Mouse (Mus musculus) ES-E14 (cell line): ENCODE data around the gene Itga11. TPM values are rescaled to one million over a fixed set of nuclear protein-coding genes. Genes with fewer than 3 reads are reported as not detected.
"Not testable (repeated sequence)": the region's sequence is repeated elsewhere in the genome, so short reads cannot be mapped to it uniquely, and the experiment has no call there.

ENCODE experiments used
- DNase-seq: peaks from one replicate; pipeline ENCODE4 v3.0.0-alpha.2; 2013; ENCODE audit warnings: low read depth, low spot score
- H3K27ac ChIP-seq: 2 replicates; pipeline ENCODE4 v1.5.1; 2012; ENCODE audit warnings: low read depth, mild to moderate bottlenecking, low read length, moderate library complexity, mixed read lengths; ENCODE audit not compliant: poor library complexity, insufficient read depth, severe bottlenecking
- H3K36me3 ChIP-seq: 2 replicates; pipeline ENCODE4 v1.6.1; 2012; ENCODE audit warnings: mild to moderate bottlenecking, low read length, moderate library complexity, mixed read lengths; ENCODE audit not compliant: control insufficient read depth, poor library complexity, insufficient read depth, severe bottlenecking
- H3K4me1 ChIP-seq, 2 experiments: fragments of 150-350 bp in 1 of 2; sonication (generic) in 1 of 2; 2 replicates each; pipeline ENCODE4 v1.6.1; 2012; ENCODE audit warnings: low read length in 2 of 2, mild to moderate bottlenecking in 1 of 2, mixed read lengths in 1 of 2; ENCODE audit not compliant: control insufficient read depth in 2 of 2, insufficient read depth in 2 of 2, poor library complexity in 1 of 2
- H3K4me3 ChIP-seq, 2 experiments: fragments of 150-350 bp in 1 of 2; sonication (generic) in 1 of 2; 2 replicates each; pipeline ENCODE4 v1.5.1; 2012; ENCODE audit warnings: low read length in 2 of 2, low read depth in 1 of 2, mild to moderate bottlenecking in 1 of 2, mixed read lengths in 1 of 2; ENCODE audit not compliant: insufficient read depth in 1 of 2, poor library complexity in 1 of 2, severe bottlenecking in 1 of 2
- H3K9ac ChIP-seq: 2 replicates; pipeline ENCODE4 v1.6.1; 2012; ENCODE audit warnings: low read depth, mild to moderate bottlenecking, low read length, mixed read lengths; ENCODE audit not compliant: poor library complexity, insufficient read depth, severe bottlenecking
- H3K9me3 ChIP-seq: fragments of 150-350 bp; sonication (generic); 2 replicates; pipeline ENCODE4 v1.6.1; 2012; ENCODE audit warnings: low read depth, mild to moderate bottlenecking, low read length; ENCODE audit not compliant: control insufficient read depth, insufficient read depth
- CHD2 ChIP-seq: IDR thresholded peaks from 2 replicates; pipeline ENCODE4 v1.6.1; 2014; ENCODE audit warnings: mild to moderate bottlenecking, low read depth, low read length, inconsistent platforms
- HCFC1 ChIP-seq: IDR thresholded peaks from 2 replicates; pipeline ENCODE4 v1.6.1; 2012; ENCODE audit warnings: low read length, inconsistent platforms, borderline replicate concordance; ENCODE audit not compliant: insufficient read depth
- MAFK ChIP-seq: IDR thresholded peaks from 2 replicates; pipeline ENCODE4 v1.6.1; 2014; ENCODE audit warnings: mild to moderate bottlenecking, low read depth, low read length, inconsistent platforms; ENCODE audit not compliant: insufficient read depth
- ZC3H11A ChIP-seq: IDR thresholded peaks from 2 replicates; pipeline ENCODE4 v1.6.1; 2012; ENCODE audit warnings: low read depth, mild to moderate bottlenecking, inconsistent platforms, low read length, borderline replicate concordance
- ZNF384 ChIP-seq: IDR thresholded peaks from 2 replicates; pipeline ENCODE4 v1.6.1; 2012; ENCODE audit warnings: low read depth, low read length, inconsistent platforms
- in situ Hi-C, 2 experiments: fragments of 600-800 bp; cut with MboI; formaldehyde crosslinking; loops; one replicate each; pipeline ENCODE4 v1.15.1; 2025; ENCODE audit warnings: low sequenced_read_pairs in 2 of 2, inconsistent platforms in 1 of 2; ENCODE audit not compliant: unreplicated experiment in 2 of 2
- total RNA-seq: library from RNA; depleted of rRNA; stranded (reverse); fragments of 300-350 nt; gene quantifications from 2 replicates; pipeline ENCODE4 v1.2.3, GENCODE M21; 2012

Itga11 gene
- total RNA-seq, 1 experiment = 1.3 TPM

GRCm38 (mm10) chr9:62816323-62817098 is 138.9 kb downstream of the Itga11 start:
- peaks cover 10 to 15% of the 10 kb centered on the region in 2 experiments; a peak in 3 of 4 replicates for H3K4me1 ChIP-seq
- TF ChIP-seq MAFK (no peak), ZNF384 (no peak), ZC3H11A (no peak), CHD2 (no peak), HCFC1 (no peak)
- no peak overlapping the region for H3K27ac ChIP-seq
- no peaks in the 10 kb centered on the region for H3K9me3 ChIP-seq
- no peaks in the 10 kb centered on the region for H3K36me3 ChIP-seq
- no peak overlapping the region for H3K9ac ChIP-seq
- H3K4me3 ChIP-seq = no peak overlapping the region
- in situ Hi-C loops = no loop called here
- no peak for DNase-seq

GRCm38 (mm10) chr9:62817099-62817571 is 139.5 kb downstream of the Itga11 start:
- no peaks in the 10 kb centered on the region for H3K36me3 ChIP-seq
- in situ Hi-C loops = no loop called here
- no peak overlapping the region for H3K4me3 ChIP-seq
- no peak for DNase-seq
- no peak overlapping the region for H3K9ac ChIP-seq
- H3K27ac ChIP-seq = no peak overlapping the region
- peaks cover 10 to 15% of the 10 kb centered on the region in 2 experiments; a peak in 3 of 4 replicates for H3K4me1 ChIP-seq
- H3K9me3 ChIP-seq = no peaks in the 10 kb centered on the region
- TF ChIP-seq ZC3H11A (no peak), CHD2 (no peak), MAFK (no peak), ZNF384 (no peak), HCFC1 (no peak)

GRCm38 (mm10) chr9:62817828-62818614 is 140.4 kb downstream of the Itga11 start:
- no peak for DNase-seq
- no peak overlapping the region for H3K4me3 ChIP-seq
- no peaks in the 10 kb centered on the region for H3K36me3 ChIP-seq
- in situ Hi-C loops = no loop called here
- no peaks in the 10 kb centered on the region for H3K9me3 ChIP-seq
- TF ChIP-seq ZC3H11A = no peak
- no peak for TF ChIP-seq MAFK
- no peak for TF ChIP-seq HCFC1
- no peak for TF ChIP-seq CHD2
- no peak for TF ChIP-seq ZNF384
- H3K4me1 ChIP-seq = peaks cover 7 to 18% of the 10 kb centered on the region in 2 experiments; a peak in 3 of 4 replicates
- H3K27ac ChIP-seq = no peak overlapping the region
- no peak overlapping the region for H3K9ac ChIP-seq

GRCm38 (mm10) chr9:62819494-62819893 is 141.9 kb downstream of the Itga11 start:
- Histone ChIP-seq H3K36me3 (no peaks in the 10 kb centered on the region), H3K9ac (peak overlapping the region; percentile 23; the same call in 1 of the 2 replicates), H3K4me3 (no peak overlapping the region), H3K9me3 (no peaks in the 10 kb centered on the region), H3K27ac (peak overlapping the region; percentile 29; the same call in 1 of the 2 replicates), H3K4me1 (peaks cover 7 to 18% of the 10 kb centered on the region in 2 experiments; a peak in 3 of 4 replicates)
- no peak for DNase-seq
- in situ Hi-C loops = no loop called here
- TF ChIP-seq HCFC1 (no peak), ZNF384 (peak; percentile 77; the same call in 1 of the 2 replicates), MAFK (no peak), CHD2 (no peak), ZC3H11A (no peak)

- in situ Hi-C loops, H3K9me3 ChIP-seq, H3K4me3 ChIP-seq, H3K9ac ChIP-seq, H3K36me3 ChIP-seq, DNase-seq: not testable (repeated sequence)
- peak overlapping the region; percentile 29; the same call in 1 of the 2 replicates for H3K27ac ChIP-seq
- H3K4me1 ChIP-seq = peaks cover 7 to 18% of the 10 kb centered on the region in 2 experiments; a peak in 3 of 4 replicates
Measured at GRCm38 (mm10) chr9:62819910-62820309, 142.3 kb downstream of the Itga11 start.
